8 mouse cellular contexts compared by ENCODE assay signal in the genomic region with DNA sequence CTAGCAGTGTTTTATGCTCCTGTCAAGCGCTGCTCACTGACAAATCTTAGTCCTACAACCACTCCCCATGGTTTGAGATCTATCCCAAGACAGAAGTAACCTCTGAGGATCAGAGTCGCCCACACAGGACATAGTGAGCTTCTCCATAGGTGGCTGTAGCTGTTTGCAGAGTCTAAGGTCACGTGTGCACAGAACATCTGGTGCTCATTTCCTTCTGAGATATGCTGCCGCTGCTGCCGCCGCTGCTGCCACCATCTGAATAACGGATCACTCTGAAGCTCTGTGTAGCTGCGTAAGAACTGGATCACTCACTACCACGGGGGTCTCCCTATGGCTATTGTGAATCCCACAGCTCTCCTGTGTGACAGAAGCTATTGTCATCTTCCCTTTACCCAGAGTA.
DNase-seq lines count a peak whose midpoint lies in the region; ATAC-seq and TF ChIP-seq lines count a peak whose summit lies in the region.
"Had no signal": no experiment of that assay in that cellular context is flagged by ENCODE, and none has a peak within 500 bp of the region (broad histone marks: within the 10 kb centered on the region; RNA-seq: fewer than 3 reads in every experiment).

No protein-coding gene starts in this region.

- no peaks in the 10 kb centered on the region for H3K36me3 ChIP-seq in thymus, adult 2 months (ENCODE audit: control insufficient read depth, insufficient read depth, low read length)
- H3K36me3 ChIP-seq: limb, embryonic 15.5 days had no signal

- TF ChIP-seq POLR2A in thymus, adult 2 months (IDR thresholded peaks at IDR 0.05; ENCODE audit: control insufficient read depth, extremely low read depth, insufficient read depth, low read length, poor library complexity) = 0 out of 2 replicates have a peak, but pooled peaks have one; percentile 24

- peak overlapping the region; percentile 61; the same call in 1 of the 2 replicates for H3K27ac ChIP-seq in thymus, adult 2 months (ENCODE audit: control insufficient read depth, insufficient read depth, low read length)
- H3K27ac ChIP-seq: limb, embryonic 15.5 days had no signal

- DNase-seq in kidney, postnatal 14 days = peak; percentile 26
- DNase-seq in kidney, adult 11 months = no peak
- peak; percentile 24 for DNase-seq in c-Kit-positive CD71-negative TER-119-negative erythroid progenitor cells, embryonic 14.5 days (ENCODE audit: low read depth)
- DNase-seq in thymus, adult 2 months = peak; percentile 67
- no peak for DNase-seq in Muller cell, postnatal 12 days (ENCODE audit: inconsistent ontology term)
- no peak for DNase-seq in gastrocnemius, postnatal 10 days

- WGBS in thymus, adult 2 months = 5% methylated on average over 9 of the region's 9 CpGs

- peaks cover 2% of the 10 kb centered on the region; the same call in 1 of the 2 replicates for H3K4me1 ChIP-seq in thymus, adult 2 months (replicated peaks; ENCODE audit: control insufficient read depth, insufficient read depth, low read length)

- ATAC-seq in hematopoietic stem cell, adult 5-6 weeks (replicated peaks in 1 of 2; ENCODE audit: insufficient read depth in 1 of 2, low FRiP score in 2 of 2, low TSS enrichment in 1 of 2, low read depth in 1 of 2, poor library complexity in 2 of 2, severe bottlenecking in 2 of 2) = peak; percentile 88 to 90

- no peaks in the 10 kb centered on the region for H3K27me3 ChIP-seq in thymus, adult 2 months (ENCODE audit: control insufficient read depth, insufficient read depth, low read length)
- H3K27me3 ChIP-seq: limb, embryonic 15.5 days had no signal

- H3K4me3 ChIP-seq in thymus, adult 2 months (ENCODE audit: control insufficient read depth, insufficient read depth, low read length) = no peak overlapping the region
- H3K4me3 ChIP-seq: limb, embryonic 15.5 days had no signal

- TF ChIP-seq CTCF in thymus, adult 2 months (IDR thresholded peaks at IDR 0.05; ENCODE audit: borderline replicate concordance, control insufficient read depth, extremely low read depth, insufficient read depth, low read length, poor library complexity) = no peak

Comparison
In these comparisons a context has a peak if more than half of its experiments do, and no peak if none do; other contexts are left out.
1. DNase-seq: peak in kidney, postnatal 14 days (single experiment), c-Kit-positive CD71-negative TER-119-negative erythroid progenitor cells, embryonic 14.5 days (single experiment) and thymus, adult 2 months (single experiment); none in kidney, adult 11 months (single experiment), Muller cell, postnatal 12 days (single experiment) and gastrocnemius, postnatal 10 days (single experiment).